Mouse (Mus musculus) C2C12 (cell line): ENCODE measurements around the gene Pign.

Experiments
- CTCF ChIP-seq: IDR thresholded peaks from one replicate; pipeline ENCODE4 v1.5.1; 2011; ENCODE audit not compliant: control insufficient read depth, insufficient read depth, insufficient read length
- MAX ChIP-seq: IDR thresholded peaks from one replicate; pipeline ENCODE4 v1.6.1; 2011; ENCODE audit warnings: mild to moderate bottlenecking, control low read depth
- MYOG ChIP-seq: IDR thresholded peaks from one replicate; pipeline ENCODE4 v1.6.1; 2011; ENCODE audit not compliant: control insufficient read depth, insufficient read length; ENCODE audit errors: extremely low read depth
- USF1 ChIP-seq: IDR thresholded peaks from one replicate; pipeline ENCODE4 v1.6.1; 2011; ENCODE audit warnings: low read depth, mild to moderate bottlenecking, control low read depth, moderate library complexity

GRCm38 (mm10) chr1:105695581-105695980 is 32.1 kb upstream of the Pign start:
- no peak for TF ChIP-seq USF1
- no peak for TF ChIP-seq CTCF
- no peak for TF ChIP-seq MYOG
- no peak for TF ChIP-seq MAX
